Mouse (Mus musculus): ENCODE measurements around the gene Klrd1.
A peak's percentile ranks its signal among the peaks of the same experiment; 100 is the strongest.
"Not testable (repeated sequence)": the region's sequence is repeated elsewhere in the genome, so short reads cannot be mapped to it uniquely, and the experiment has no call there.

Gene Klrd1

DNA sequence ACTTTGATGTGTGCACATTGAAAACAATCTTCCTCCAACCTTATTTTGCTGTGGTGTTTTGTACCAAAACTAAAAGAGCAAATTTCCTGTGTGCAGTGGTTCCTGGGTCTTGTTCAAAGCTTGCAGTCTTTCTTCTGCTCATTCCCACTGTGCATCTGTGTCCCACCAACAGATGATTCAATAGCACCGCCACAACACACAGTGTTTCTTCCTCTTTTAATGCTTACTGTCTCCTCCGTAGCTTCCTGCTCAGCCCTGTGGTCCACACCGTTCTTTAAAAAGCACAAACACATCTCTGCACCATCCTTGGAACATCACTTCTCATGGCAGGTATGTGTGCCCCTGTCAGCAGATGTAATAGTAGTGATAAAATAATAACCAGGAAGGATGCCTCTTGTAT, at the start of gene Klrd1:
TSS of gene Klrd1 (plus strand) at position 275 of the 400 bp plus-strand sequence.
- DNase-seq (ENCODE audit: low spot score in 2 of 2) = no peak

DNA sequence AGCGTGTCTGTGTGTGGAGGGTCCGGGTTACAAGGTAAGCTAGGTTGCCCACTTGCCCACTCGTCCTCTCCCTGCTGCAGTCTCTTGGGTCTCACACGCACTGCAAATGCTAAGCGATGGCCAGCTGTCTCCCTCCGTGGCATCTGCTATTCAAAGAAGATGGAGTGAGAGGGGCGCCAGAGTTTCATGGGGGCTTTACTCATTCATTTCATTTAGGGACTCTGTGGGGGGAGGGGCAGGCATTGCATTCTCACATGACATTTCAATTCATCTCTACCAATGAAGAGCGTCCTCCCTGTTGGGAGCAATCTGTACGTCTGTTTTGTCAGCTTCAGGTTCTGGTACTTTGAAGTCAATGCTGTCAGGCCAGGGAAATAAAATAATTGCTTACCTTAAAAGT, 49.7 kb upstream of the Klrd1 start:
- no peak for DNase-seq (ENCODE audit: low spot score in 2 of 2)

DNA sequence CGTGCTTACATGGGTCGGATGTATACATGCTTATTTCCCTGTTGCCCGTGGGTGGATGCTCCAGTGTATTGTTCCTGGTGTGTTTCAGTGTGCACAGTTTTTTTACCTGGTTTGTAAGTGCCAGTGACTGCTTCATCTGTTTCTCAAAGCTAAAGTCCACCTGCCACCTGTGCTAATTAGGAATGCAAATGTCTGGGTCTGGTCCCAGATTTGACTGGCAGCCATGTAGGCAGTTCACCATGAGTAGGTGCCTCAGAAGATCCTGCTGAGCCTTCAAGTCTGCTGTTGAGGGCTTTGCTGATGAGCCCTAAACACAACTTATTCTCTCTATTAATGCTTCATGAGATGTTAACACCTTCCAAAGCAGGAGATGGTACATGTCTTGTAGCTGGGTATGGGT, 49.0 kb upstream of the Klrd1 start:
- no peak for DNase-seq (ENCODE audit: low spot score in 2 of 2)

DNA sequence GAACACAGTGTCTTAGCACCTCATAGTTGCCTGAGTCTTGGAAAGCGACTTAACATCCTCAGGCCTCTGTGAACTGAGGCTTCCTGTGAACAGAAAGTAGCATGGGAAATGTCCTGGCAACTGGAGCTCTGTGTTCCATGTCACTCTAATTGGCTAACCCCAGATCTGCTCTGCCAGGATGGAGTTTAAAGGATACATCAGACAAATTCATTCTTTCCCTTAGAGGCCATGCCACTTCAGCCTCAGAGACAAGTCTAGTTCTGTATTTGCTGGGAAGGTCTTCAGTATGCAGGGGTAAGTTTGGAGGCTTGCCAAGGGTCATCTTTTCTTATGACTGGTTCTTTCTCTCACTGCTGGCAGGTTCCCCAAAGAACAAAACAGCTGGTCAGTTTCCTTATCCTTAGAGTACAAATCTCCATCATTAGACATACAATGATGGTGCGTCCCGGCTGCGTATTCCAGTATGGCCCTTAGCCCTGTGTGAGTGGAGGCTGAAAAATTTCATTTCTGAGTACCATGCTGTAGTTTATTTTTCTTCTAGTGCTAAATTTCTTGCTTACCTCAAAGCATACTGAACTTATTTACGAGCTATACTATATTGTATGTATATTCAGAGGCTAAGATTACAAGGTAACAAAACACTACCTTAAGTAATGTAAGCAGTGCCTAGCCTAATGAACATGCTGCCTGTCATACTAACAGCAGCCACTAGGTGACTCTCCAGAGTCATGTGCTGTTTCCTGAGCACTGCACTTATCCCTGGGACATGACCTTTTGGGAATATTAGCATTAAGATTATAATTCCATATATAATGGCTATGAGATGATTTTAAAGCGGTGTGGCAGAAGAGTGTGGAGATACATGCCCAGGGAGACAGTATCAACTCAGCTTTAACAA, 47.6 kb upstream of the Klrd1 start:
- DNase-seq (ENCODE audit: low spot score in 2 of 2) = peak; percentile 61 to 69

DNA sequence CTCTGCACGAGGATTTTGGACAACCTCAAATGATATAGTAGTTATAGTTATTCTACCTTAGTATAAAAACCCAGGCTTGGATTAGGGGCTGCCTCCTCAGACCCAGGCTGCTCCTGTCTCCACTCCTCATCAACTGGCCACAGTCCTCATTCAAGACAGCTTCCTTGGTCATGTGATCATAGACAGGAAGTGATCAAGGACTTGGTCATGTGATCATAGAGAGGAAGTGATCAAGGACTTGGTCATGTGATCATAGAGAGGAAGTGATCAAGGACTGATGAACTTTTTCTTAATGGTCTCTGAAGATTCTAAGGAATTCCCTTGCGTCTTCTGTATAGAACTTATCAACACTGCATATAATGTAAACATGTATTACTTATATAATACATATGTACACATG, 44.3 kb upstream of the Klrd1 start:
- no peak for DNase-seq (ENCODE audit: low spot score in 2 of 2)

DNA sequence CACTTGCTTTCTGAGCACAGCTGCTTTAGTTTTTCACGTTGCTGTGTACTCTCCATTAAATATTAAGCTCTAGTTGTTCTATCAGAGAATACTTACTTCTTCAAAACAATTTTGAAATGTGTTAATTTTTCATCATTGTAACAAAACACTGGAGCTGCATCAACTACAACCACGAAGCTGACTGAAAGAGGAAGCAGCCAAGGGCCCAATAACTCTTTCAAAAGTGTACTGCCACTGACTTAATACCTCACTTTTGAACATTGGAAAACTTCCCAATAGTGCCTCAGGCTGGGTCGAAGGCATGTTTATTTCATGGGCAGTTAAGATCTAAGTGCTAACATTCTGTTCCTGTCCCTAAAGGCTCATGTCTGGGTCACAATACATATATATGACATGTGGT, 43.6 kb upstream of the Klrd1 start:
- DNase-seq (ENCODE audit: low spot score in 2 of 2) = no peak

DNA sequence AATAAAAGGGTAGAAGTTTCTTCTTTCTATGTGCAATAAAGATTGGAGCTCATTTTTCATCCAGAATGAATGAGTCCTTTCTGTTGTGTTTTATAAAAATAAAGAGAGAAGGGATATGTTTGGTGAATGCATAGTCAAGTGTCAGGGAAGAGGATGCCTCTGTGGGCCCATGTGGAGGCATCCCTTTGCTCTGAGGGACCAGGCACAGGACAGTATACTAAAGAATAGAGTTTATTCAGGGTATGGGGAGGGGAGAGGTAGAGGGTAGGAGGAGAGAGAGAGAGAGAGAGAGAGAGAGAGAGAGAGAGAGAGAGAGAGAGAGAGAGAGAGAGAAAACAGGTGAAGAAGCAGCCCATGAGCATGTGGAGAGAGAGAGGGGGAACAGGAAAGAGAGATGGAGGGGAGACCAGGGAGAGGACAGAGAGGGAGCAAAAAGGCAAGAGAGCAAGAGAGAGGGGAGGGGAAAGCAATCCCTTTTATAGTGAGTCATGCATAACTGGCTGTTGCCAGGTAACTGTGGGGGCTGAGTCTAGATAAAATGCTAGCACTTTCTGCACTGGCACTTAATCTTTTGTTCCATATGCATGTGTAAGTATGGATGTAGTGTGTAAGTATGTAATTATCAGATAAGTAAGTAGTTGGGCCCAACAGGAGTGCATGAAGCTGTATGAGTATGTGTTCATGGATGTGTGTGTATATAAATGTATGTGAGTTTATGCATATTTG, 34.1 kb upstream of the Klrd1 start:
- DNase-seq (ENCODE audit: low spot score in 2 of 2) = no peak

DNA sequence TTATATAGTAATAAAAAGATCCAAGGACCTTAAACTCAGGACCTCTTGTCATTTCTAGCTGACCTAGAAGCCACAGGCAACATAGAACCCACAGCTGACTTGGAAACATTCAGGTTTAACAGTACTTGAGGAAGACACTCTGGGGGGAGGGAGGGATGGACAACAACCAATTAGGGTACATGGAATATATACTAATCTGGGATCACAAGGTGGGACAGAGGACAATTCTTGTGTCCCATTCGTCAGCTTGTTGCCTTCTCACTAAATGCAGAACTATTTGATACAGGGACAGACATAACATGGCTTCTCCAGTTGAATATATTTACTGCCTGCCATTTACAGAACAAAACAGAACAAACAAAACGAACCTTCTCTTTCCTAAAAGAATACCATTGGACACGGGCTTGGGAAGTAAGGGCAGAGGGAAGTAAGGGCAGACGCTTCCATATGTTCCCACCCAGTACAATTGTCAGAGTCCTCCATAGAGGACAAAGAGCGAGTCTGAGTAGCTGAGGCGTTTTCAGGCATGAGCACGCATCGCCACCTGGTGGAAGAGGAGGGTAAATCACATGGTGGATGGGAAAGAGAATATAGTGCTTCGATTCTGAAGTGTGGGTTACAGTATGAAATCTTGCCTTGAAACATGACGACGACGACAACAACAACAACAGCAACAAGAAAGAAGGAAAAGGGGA, 32.5 kb upstream of the Klrd1 start:
- no peak for DNase-seq (ENCODE audit: low spot score in 2 of 2)

DNA sequence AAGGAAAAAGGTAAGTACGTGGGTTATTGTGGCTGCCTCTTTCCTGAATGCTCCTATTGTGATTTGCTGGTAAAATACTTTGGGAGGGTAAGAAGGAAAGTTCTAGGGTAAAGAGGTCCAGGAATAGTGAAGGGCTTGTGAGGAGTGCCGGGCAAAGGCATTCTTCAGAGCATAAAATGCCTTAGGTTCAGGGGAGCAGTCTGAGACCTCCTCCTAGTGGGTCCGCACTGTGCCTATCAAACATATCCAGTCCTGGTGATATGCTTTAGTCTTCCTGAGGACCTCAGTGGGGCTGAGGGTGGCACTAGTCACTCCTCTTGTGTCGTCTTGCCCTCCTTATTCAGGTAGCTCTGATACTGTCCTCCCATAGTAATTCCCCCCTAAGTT, 31.9 kb upstream of the Klrd1 start:
- DNase-seq (ENCODE audit: low spot score in 2 of 2) = no peak

DNA sequence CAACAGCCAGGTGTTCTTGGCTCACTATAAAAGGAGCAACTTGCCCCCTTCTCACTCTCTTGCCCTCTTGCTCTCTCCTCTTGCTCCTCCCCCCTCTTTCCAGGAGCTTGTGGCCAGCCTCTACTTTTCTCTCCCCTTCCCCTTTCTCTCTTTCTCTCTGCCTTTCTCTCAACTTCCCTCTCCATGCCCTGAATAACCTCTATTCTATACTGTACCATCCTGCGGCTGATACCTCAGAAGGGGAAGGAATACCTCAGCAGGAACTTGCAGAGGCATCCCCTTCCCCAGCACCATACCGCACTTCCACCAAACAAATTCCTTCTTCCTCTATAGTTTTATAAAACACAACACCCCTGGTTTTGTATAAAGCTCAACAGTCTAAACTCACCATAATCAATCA, 26.3 kb upstream of the Klrd1 start:
- DNase-seq (ENCODE audit: low spot score in 2 of 2) = no peak

DNA sequence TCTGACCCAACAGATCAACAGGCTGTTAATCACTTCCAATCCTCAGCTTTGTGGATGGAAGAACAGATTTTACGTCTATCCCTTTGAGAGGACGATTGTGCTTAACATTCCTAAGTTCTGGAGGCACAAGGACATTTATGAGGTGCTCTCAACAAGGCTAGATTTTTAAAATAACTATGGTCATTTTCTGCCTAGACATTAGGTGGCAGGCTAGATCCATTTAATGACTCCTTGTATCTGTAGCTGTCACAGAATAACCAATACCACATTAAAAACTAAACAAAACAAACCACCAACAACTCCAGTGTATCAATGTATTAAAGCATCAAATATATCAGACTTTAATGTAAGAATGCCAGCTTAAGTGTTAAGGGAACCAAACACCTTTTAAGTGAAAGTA, 16.3 kb upstream of the Klrd1 start:
- DNase-seq (ENCODE audit: low spot score in 2 of 2) = no peak

DNA sequence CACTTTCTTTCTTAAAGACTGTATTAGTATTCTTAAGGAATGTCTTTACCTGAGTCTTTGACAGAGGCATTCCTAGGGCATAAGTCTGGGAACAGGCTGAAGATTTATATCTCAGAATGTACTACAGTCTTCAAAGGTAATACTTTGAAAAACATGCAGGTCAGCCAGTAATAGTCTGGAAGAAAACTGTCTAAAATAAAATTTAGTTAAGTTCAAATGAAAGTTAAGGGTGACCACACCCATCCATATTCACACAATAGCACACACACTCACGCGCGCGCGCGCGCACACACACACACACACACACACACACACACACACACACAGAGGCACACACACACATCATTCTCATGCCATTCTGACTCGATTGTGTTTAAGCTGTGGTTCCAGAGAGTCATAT, 14.0 kb upstream of the Klrd1 start, which contains the start of gene Klre1:
TSS of gene Klre1 (plus strand) at position 301 of the 400 bp plus-strand sequence.
- no peak for DNase-seq (ENCODE audit: low spot score in 2 of 2)

DNA sequence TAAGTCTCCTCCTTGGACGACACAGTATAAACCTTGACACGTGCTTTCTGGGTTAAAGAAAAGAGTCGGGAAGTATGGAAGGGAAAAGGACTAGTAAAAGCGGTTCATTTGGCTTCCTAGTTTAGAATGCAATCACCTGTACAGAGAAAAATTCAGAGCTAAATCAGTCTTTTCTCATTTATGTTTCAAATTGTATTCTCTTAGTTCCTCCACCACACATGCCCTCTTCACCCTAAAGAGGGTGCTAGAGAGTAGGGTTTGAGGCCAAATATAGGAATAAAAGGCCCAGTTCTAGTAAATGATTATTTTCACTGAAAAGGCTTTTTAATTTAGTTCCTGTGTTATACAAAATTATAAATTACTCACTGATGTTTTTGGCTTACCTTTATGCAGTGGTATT, 10.3 kb upstream of the Klrd1 start:
- no peak for DNase-seq (ENCODE audit: low spot score in 2 of 2)

DNA sequence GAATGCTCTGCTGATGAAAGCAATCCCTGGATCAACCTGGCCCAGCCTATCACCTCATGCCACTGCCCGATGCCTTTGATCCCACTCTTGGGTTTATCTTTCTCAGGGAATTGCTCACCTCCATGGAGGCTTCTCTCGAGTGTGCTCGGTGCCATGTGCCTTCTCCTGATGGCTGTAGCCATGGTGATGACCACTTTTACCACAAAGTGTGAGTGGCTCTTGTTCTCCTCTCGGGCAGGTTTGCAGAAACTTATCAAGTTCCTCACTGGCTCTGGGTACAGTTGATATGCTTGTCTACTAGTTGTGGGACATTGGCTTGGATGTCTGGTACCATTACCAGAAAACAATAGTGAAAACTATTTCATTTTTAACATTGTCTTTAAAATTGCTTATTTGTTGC, 9.7 kb upstream of the Klrd1 start:
- DNase-seq (ENCODE audit: low spot score in 2 of 2) = no peak

DNA sequence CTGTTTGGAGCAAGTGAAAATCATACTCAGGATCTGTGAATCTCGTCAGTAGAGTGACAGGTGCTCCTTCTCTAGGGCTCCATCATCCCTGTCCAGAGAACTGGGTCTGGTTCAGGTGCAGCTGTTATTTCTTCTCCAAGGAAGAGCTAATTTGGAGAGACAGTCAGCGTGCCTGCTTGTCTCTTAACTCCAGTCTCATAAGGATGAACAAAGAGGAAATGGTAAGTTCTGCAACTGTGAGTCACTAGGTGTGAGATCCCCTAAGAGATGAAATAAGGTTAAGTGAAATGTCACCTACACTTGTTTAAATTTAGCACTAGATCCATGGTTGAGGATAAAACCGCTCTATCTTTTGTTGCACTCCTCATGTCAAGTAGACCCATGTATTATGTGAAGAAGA, 8.6 kb upstream of the Klrd1 start:
- DNase-seq (ENCODE audit: low spot score in 2 of 2) = no peak

DNA sequence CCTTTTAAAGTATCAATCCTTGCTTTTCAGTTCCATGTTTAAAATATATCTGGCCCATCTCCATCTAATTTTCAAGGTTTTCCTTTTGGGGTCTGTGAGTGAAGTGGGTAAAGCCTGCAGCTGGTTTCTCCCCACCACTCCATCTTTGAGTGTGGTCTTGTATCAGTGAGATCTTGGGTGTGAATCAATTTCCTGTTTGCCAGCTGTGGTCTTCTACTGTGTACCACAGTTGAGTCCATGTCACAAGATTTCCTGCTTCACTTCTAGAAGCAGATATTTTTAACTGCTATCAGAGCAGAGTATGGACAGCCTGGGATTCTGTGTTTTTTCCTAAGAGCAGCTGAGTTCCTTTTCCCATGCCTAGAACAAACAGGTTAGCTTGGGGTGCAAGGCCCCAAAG, 16.8 kb downstream of the Klrd1 start:
- DNase-seq (ENCODE audit: low spot score in 2 of 2) = no peak

DNA sequence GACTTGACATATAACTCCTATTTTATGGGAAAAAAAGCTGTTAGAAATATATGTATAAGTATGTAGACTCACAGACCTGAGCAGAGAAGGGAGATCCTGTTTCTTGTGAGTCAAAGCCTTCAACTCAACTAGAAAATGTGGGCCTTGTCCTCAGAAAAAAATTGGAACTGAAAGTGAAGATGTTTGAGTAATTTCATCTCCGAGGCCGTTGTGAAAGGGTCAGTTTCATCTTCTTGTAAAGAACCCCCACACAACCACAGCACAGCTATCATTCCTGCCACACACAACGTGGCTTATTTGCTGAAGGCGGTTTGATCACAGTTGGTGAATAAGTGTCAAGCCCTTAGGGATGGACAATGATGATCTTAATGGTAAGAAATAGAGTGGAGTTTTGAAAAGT, 32.2 kb downstream of the Klrd1 start, which contains the start of gene Klrk1:
TSS of gene Klrk1 (minus strand) at position 130 of the 400 bp plus-strand sequence.
- DNase-seq (ENCODE audit: low spot score in 2 of 2) = no peak

DNA sequence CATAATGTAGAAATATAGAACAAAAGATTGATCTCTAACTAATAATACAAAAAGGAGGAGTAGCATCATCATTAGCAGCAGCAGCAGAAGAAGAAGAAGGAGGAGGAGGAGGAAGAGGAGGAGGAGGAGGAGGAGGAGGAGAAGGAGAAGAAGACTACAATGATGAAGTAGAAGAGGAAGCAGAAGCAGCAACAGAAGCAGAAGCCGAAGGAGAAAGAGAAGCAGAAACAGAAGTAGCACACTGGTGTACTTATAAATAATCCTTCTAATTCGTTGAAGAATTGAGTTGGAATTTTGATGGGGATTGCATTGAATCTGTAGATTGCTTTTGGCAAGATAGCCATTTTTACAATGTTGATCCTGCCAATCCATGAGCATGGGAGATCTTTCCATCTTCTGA, 39.5 kb downstream of the Klrd1 start:
- not testable (repeated sequence) for DNase-seq (ENCODE audit: low spot score in 2 of 2)

DNA sequence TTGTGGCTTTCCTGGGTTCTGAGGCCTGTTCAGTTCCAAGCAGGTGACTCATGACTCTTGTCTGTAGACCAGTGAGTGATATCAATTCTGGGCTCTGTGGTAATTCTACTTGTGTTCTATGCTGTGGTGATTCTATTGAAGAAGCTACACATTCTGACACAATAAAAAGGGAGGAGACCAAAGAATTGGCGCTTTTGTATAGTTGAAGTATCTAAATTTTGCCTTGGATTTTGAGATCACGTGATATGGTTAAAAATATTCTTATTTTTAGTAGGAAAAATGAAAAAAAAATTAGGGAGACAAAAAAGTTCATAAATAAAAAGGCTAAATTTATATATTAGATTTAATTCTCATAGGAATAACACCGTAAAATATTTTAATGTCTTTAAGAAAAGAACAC, 51.7 kb downstream of the Klrd1 start, which contains the start of gene Klrc3:
TSS of gene Klrc3 (minus strand) at position 101 of the 400 bp plus-strand sequence.
- not testable (repeated sequence) for DNase-seq (ENCODE audit: low spot score in 2 of 2)

DNA sequence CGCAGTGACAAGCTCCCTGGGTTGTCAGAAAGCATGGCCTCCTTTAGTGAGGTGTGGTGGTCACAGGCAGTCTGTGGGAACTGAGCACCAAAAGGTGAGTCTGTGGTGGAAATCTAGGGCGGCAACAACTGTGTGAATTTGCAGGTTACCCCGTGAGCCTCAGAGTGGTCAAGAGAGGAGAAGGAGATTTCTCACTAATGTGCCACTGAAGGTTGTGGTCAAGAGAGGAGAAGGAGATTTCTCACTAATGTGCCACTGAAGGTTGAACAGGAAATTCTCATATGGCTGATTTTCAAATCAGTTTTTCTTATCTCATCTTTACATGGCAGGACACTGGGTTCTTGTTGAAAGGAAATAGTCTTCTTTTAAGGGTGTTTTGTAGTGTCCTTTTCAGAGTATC, 52.5 kb downstream of the Klrd1 start:
- not testable (repeated sequence) for DNase-seq (ENCODE audit: low spot score in 2 of 2)
